Mouse (Mus musculus) WW6 (cell line): Measurements from ENCODE around the gene Zbtb41.
"Not testable (repeated sequence)": the region's sequence is repeated elsewhere in the genome, so short reads cannot be mapped to it uniquely, and the experiment has no call there.

Experiments
- DNase-seq: peaks from one replicate; pipeline ENCODE4 v3.0.0-alpha.2; 2013; ENCODE audit warnings: low read depth, low spot score

Gene Zbtb41

GRCm38 (mm10) chr1:139421875-139422791 is at the start of gene Zbtb41:
Zbtb41 (plus strand) TSS chr1:139422288.
- DNase-seq = peak; percentile 68

- DNase-seq = no peak
Measured at GRCm38 (mm10) chr1:139375900-139376299, 46.2 kb upstream of the Zbtb41 start.

GRCm38 (mm10) chr1:139376638-139377286 is 45.3 kb upstream of the Zbtb41 start, which contains the start of gene Crb1:
Crb1 (minus strand) TSS chr1:139377100.
- DNase-seq = no peak

GRCm38 (mm10) chr1:139378861-139379620 is 43.0 kb upstream of the Zbtb41 start:
- peak; percentile 31 for DNase-seq

GRCm38 (mm10) chr1:139379621-139379984 is 42.5 kb upstream of the Zbtb41 start:
- DNase-seq = no peak

GRCm38 (mm10) chr1:139391747-139392146 is 30.3 kb upstream of the Zbtb41 start:
- no peak for DNase-seq

GRCm38 (mm10) chr1:139396589-139396988 is 25.5 kb upstream of the Zbtb41 start:
- no peak for DNase-seq

GRCm38 (mm10) chr1:139405766-139406165 is 16.3 kb upstream of the Zbtb41 start:
- no peak for DNase-seq

GRCm38 (mm10) chr1:139407701-139408100 is 14.4 kb upstream of the Zbtb41 start:
- DNase-seq = no peak

- not testable (repeated sequence) for DNase-seq
Measured at GRCm38 (mm10) chr1:139412365-139412764, 9.7 kb upstream of the Zbtb41 start.

GRCm38 (mm10) chr1:139413465-139413864 is 8.6 kb upstream of the Zbtb41 start:
- DNase-seq = no peak

- DNase-seq = no peak
Measured at GRCm38 (mm10) chr1:139421521-139421874, 590 bp upstream of the Zbtb41 start.

GRCm38 (mm10) chr1:139422941-139423340 is 853 bp downstream of the Zbtb41 start:
- DNase-seq = no peak

GRCm38 (mm10) chr1:139423931-139424330 is 1.8 kb downstream of the Zbtb41 start:
- no peak for DNase-seq

- DNase-seq = no peak
Measured at GRCm38 (mm10) chr1:139425006-139425405, 2.9 kb downstream of the Zbtb41 start.

- DNase-seq = no peak
Measured at GRCm38 (mm10) chr1:139438373-139438772, 16.3 kb downstream of the Zbtb41 start.

GRCm38 (mm10) chr1:139443103-139443502 is 21.0 kb downstream of the Zbtb41 start:
- DNase-seq = not testable (repeated sequence)

GRCm38 (mm10) chr1:139454340-139455225 is 32.5 kb downstream of the Zbtb41 start, which contains the start of gene Aspm:
Aspm (plus strand) TSS chr1:139454772.
- DNase-seq = peak; percentile 87

- DNase-seq = peak; percentile 45
Measured at GRCm38 (mm10) chr1:139455226-139455869, 33.3 kb downstream of the Zbtb41 start.

- no peak for DNase-seq
Measured at GRCm38 (mm10) chr1:139460807-139461206, 38.7 kb downstream of the Zbtb41 start.
